Mouse (Mus musculus) heart, postnatal 10 days (tissue): ENCODE measurements around the gene Ttll7. TPM values are rescaled to one million over a fixed set of nuclear protein-coding genes. Genes with fewer than 3 reads are reported as not detected.

Experiments used
- DNase-seq, 2 experiments: peaks; one replicate each; pipeline ENCODE4 v3.0.0; 2021
- intact Hi-C: fragments of 180-260 bp; cut with DNase I; formaldehyde crosslinking; loops from one replicate; pipeline ENCODE4 v1.15.1; 2025
- total RNA-seq, 2 experiments: library from RNA; stranded (reverse); gene quantifications; 2 replicates each; pipeline ENCODE4 v1.2.3; 2021

Gene Ttll7
- total RNA-seq, 2 experiments from 2014 or later: 2.6 to 3.1 TPM

DNA sequence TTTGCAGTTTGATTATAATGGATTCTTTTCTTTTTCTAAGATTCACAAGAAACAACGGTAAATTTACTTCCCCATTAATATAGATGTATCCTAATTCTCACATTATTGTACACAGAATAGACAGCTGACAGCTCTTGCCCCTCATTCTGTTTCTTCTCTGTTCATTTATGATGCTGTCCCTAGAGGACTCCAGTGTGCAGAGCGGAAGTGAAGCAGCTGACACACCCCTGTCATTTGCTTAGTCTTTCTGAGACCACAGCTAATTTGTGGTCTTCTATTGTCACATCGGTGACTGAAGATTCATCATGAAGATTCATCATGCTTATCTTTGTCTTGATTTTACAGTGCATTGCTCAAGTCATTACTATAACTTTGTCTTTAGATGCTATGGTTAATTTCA, 126.1 kb downstream of the Ttll7 start:
- DNase-seq: no peak
- intact Hi-C loops: no loop called here

DNA sequence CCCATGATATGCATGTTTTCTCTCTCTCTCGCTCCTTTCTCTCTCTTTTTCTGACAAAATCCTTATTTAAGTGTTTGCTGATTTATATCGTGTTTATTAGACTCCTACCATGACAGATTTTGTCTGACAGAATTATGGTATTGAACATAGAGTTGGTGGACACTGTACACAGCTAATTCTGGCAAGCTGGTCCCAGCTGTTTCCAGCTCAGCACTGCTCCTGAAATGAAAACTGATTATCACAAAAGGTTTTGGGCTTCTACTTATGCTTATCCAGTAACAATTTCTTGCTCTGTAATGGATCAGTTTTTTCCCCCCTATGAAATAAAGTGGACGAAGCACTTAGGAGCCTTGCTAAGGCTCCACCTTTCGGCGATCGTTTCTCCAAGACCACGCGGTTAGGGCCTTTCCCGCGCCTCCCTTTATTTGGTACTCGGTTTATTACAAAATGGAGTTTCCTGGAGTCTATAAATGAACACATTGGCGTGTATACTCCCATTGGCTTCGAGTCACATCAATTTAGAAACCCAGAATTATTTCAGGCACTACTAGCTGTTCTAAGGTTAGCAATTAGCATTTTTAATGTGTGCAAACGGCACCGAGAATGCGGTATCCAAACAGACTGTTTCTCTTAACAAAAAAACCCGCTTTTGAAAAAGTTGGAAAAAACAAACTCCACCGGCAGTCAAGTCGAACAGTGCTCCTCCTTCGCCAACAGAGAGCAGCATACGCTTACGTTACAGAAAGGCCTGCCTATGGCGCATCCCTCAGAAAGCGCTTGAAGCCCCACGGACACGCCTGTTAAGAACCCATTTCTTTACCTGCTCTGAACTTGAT, 141.9 kb downstream of the Ttll7 start:
- peak; percentile 50 to 65 for DNase-seq
- intact Hi-C loops: no loop called here

DNA sequence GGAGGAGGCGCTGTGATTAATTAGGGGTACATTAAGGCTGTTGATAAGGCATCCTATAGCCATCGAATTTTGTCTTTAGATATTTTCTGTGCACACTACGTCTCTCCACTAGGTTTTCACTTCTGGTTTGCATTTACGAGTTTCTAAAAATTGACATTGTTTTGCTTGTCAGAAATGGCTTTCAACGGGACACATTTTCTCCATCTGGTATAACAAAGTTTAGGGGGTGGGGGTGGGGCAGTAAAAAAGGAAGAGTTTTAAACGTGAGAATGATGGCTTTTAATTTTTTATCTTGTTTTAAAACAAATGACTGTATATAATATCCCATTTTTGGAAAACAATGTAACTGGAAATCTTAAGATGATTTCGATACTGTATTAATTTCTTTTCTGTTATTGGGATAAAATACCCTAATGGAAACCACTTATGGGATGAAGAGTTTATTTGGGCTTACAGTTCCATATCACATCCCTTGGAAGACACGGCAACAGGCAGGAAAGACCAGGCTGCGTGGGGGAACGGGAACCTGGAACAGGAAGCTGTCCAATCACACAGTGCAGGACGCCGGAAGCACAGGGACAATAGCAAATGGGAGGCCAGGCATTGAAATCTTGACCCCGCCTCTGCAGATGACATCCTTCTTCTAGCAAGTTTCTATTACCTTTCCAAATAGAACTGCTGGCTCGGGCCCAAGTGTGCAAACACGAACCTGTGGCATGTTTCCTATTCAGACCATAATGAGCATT, 142.7 kb downstream of the Ttll7 start:
- peak in 1 of 2 experiments; percentile 0 for DNase-seq
- intact Hi-C loops: loop anchor here (5.0 kb wide), 1 partner anchor 1992 kb away; no protein-coding TSS in a partner anchor

DNA sequence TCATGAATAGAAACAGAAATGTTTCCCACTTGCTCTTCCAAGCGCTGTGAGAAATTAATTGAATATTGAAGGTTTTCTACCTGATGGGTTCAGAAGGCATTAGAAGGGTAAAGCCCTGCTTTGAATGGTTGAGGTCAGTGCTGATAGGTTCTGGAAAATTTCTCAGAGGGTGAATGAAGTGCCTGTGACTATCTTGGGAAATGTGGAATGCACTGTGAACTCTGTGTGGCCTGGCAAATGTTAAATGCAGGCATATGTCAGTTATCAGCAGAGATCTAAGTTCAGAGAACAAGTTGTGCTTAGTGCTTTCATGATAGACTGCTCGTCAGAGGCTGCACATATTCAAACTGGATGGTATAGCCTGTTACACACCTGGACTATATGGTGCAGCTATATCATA, 147.0 kb downstream of the Ttll7 start:
- intact Hi-C loops: loop anchor here (5.0 kb wide), 1 partner anchor 1988 kb away; no protein-coding TSS in a partner anchor
- no peak for DNase-seq

DNA sequence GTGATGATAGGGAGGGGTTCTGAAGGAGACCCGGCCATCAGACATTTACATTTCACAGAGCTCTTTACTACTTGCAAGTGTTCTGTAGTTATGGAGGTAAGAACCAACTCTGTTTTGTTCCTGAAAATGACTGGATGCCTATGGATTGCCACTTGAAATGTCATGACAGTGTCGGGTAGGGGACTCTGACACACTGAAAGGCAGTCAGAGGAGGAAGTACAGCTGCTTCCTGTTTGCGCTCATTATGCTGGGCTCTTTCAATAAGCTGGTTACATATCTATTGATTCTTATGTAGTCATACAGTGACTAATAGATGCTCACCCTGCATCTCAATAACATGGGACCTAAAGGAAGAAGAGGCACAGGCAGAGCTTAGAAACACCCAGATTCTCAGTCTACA, 148.8 kb downstream of the Ttll7 start:
- intact Hi-C loops: no loop called here
- no peak for DNase-seq

DNA sequence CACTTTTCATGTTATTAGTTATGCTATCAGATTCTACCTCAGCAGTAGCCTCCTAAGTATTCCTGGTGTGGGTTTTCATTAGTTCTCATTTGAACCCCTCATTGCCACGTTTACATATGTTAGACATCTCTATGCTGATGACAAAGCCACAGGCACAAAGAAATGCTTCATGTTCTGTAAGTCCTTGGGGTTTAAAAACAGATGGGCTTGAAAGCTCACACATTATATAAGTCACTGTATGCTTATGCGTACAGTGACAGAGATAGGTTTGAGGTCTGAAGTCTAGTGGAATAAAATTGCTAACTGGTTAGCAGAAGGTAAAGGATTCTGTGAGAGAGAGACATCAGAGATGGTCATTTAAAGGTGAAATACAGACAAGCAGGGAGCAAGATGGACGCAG, 149.4 kb downstream of the Ttll7 start:
- intact Hi-C loops: no loop called here
- no peak for DNase-seq

DNA sequence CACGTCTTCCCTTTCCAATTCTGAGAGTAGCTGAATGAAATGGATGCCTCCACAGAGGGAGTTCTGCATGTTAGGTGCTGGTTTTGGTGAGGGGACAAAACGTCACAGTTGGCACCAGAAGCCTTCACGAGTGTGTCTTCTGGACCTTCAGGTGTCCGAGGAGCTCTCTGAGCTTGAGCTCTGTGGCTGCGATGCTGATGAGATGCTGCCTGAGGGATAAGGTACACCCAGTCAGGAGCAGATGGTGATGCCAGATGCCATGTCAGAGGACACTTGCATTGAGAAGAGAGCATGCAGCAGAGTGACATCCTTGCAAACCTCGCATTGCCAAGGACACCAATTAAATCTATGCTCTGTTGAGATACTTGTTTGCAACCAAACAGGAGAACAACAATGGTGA, 164.3 kb downstream of the Ttll7 start:
- intact Hi-C loops: no loop called here
- DNase-seq: no peak

DNA sequence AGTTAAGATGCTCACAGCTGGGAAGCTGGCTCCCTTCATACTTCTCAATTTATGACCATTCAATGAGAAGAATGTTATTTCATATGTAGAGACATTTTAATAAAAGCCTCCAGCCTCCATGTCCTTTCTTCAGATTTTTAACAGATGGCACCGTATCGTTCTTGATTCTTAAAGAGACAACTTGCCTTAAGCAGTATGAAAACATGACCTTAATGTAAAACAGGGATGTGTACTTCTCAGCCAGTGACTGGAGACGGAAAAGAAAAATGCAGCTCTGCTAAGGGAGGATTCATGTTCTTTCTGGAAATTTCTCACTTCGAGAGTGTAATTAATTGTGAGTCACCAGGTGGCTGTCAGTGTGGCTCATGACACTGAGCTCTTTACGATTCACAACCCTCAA, 167.3 kb downstream of the Ttll7 start:
- no peak for DNase-seq
- intact Hi-C loops: no loop called here

DNA sequence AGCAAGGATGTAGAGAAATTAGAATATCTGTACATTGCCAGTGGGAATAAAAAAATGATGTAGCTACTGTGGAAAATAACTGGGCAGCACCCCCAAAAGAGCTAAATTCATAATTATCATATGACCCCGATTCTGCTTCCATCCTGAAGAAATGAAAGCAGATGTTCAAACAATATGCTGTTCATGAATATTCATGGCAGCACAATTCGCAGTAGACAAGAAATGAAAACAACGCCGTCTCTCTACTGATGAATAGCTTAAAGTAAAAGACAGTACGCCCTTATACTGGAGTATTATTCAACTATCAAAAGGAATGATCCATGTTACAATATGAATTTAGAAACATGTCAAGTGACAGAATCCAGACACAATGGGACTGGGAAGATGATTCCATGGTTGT, 174.1 kb downstream of the Ttll7 start:
- DNase-seq: no peak
- intact Hi-C loops: no loop called here

DNA sequence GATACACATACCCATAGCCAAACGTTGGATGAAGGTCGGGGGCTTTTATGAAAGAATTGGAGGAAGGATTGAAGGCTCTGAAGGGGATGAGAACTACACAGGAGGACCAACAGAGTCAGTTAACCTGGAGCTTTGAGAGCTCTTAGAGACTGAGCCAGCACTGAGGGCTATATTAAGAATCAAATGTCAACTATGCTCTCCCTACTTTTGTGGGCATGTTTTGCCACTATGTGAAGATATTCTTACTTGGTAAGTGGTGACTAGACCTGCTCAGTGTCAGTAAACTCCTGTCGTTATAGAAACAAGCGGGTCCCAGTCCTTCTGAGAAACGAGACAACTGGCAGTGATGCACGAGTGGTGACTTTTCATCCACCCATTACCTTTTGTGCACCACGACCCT, 176.2 kb downstream of the Ttll7 start:
- intact Hi-C loops: no loop called here
- peak in 1 of 2 experiments; percentile 1 for DNase-seq

DNA sequence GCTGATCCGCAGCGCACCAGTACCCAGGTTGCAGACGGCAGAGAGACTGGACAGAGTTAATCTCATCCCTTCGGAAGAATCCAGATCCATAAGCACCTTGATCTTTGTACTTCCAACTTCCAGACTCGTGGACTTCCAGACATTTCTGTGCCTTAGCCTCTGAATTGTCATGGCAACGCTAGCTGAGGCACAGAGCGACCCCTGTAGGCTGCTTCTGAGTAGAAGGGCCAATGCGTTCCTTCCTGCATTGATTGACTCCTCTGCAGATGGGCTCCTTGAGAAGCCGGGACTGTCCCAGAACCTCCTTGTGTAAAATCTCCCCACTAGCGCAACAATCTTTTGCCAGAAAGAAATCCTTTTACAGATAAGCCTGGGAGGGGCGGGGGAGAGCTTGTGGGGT, 177.6 kb downstream of the Ttll7 start:
- intact Hi-C loops: no loop called here
- DNase-seq: no peak

DNA sequence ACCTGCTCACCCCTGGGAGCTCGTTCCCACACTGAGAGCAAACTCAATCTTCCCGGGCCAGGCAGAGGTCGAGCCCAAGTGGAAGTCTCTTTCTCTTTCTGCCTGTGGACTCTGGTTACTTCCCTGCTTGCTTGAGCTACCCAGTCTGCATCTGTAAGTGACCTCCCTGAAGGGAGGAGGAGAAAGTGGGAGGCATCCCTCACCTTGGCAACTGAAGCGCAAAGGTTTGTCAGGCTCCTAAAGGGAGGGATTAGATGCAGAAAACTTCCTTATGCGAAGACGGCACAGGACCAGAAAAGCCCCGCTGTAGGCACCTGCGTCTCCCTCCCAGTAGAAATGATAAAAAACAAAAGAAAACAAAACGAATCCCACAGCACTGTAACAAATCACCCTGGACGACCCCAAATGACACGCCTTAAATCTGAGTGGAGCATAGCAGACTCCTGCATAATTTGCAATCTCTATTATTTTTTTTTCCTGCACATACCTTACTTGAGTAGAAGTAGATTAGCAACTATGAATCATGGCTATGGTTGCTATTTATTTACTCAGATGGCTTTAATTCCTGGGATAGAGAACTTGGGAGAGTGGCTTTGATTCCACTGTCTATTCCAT, 178.2 kb downstream of the Ttll7 start:
- no peak for DNase-seq
- intact Hi-C loops: no loop called here

Other genes with a start within 250 kb of the Ttll7 start
- not detected for gene Dnase2b, start 236.8 kb upstream of the Ttll7 start, total RNA-seq
- gene 4930503B20Rik, start 201.1 kb upstream of the Ttll7 start, total RNA-seq: not detected
- gene Samd13, start 166.8 kb upstream of the Ttll7 start, total RNA-seq: 1 to 10 TPM; 1.8 TPM
- gene Prkacb, start 39.4 kb upstream of the Ttll7 start, total RNA-seq: 10 to 100 TPM; 92.4 to 99.7 TPM